Mouse (Mus musculus): ENCODE results near the gene Vopp1. TPM values are rescaled to one million over a fixed set of nuclear protein-coding genes. Genes with fewer than 3 reads are reported as not detected.

Vopp1 gene
- polyA plus RNA-seq, 1 experiment, result 9.4 TPM

DNA sequence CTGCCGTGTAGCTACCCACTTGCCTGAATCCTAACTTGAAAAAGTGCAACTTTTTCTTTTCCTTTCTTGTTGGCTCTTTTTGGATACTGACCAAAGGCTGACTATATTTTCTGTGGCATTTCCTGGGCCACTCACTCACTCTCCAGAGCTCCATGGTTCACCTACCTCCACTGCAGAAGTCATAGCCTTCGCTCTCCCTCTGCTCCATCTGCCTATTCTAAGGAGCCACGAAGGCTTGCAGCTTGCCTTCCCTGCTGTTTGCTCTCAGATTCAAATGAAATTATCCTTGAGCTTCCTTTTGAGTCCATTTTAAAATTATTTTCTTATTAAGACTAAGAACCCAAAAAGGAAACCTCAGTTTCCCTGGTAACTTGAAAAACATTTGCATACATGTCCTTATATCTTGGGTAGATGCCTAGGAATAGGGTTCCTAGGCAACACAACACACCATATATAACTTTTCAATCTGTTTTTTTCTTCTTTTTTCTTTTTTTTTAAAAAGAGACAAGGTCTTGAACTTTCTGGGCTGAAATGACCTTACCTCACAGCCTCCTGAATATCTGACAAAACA lies 28.0 kb downstream of the Vopp1 start:
- no peak for TF ChIP-seq GATA1 (IDR thresholded peaks at IDR 0.05; ENCODE audit: low read length)

DNA sequence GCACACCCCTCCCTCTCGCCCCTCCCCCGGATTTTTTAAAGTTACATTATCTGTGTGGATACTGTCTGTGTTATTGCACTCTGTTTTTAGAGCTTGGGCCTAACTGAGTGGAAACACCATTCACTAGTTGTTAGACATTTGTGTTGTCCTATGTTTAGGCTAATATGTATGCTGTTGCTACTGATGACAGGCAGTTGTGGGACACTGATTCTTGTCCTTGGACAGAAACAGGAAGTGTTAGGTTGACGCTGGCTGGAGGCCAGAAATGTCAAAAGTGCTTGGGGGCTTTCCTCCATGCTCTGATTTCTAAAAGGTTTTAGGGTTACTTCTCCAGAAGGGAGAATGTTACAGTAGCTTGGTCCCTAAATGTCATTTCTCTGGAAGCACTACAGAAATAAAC lies 29.1 kb downstream of the Vopp1 start:
- no peak for TF ChIP-seq GATA1 (IDR thresholded peaks at IDR 0.05; ENCODE audit: low read length)

DNA sequence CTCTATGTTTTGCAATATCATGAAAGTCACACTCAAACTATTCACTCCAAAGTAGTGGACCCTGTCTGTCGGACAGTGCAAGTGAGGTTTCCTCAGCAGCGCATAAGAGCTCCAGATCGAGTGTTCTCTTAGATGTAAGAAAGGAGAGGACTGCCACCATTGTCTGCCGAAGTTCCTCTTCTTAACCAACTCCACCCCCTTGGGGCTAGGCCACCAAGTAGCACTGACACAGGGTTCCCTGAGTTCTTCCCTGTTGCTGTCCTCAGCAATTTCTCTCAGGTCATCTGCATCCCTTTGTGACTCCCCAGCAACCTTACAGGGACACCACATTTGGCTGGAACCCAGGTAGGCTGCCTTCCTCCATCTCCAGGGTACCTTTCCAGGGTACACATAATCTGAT lies 34.4 kb downstream of the Vopp1 start:
- TF ChIP-seq GATA1 (IDR thresholded peaks at IDR 0.05; ENCODE audit: low read length), result no peak

DNA sequence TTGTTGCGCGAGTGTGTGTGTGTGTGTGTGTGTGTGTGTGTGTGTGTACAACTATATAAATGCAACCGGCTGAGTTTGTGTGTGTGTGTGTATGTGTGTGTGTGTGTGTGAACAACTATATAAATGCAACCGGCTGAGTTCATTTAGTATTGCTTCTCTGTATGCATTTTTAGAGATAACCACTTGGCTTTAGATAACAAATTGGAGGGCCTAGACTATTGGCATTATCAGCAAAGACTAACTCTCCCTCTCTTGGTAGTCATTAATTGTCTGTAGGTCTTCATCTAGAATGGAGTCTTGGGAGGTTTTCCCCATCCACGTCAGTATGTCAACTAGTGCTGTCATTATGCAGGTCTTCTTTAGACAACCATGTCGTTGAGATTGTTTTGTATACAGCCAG lies 37.6 kb downstream of the Vopp1 start:
- no peak for TF ChIP-seq GATA1 (IDR thresholded peaks at IDR 0.05; ENCODE audit: low read length)

DNA sequence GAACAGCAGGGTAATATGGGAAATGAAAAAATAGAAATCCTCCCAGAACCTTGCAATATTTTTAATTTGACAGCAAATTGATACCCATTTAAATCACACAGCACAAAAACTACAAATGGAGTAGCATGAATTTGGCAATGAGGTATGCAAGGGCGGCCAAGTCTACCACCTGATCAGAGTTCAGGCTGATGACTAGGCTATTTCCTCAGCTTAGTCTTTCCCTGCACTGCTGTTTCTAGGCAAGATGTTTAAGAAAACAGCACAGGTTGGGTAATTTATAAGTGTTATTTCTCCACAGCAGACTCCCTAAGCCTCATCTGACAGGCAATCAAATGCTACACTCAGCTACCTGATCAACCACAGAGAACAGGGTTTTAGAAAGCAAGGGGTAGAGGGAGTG lies 40.7 kb downstream of the Vopp1 start:
- TF ChIP-seq GATA1 (IDR thresholded peaks at IDR 0.05; ENCODE audit: low read length), result no peak

DNA sequence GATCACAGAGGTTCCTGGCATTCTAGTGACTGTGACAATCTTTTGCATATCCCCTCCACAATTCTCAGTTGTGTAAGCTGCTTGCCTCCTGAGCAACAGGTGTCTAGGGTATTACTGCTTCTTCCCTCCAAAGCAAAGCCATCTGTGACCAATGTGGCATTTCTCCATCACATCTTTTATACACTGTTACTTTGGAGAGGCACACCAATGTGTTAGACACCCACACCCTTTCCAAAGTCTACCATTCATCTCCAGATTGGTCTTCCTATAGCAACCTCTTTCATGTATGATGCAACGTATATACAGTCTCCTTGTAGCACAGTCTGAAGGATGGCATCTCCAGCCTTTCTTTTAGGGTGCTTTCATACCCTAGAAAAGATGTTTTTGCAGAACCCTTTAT lies 42.3 kb downstream of the Vopp1 start:
- no peak for TF ChIP-seq GATA1 (IDR thresholded peaks at IDR 0.05; ENCODE audit: low read length)

DNA sequence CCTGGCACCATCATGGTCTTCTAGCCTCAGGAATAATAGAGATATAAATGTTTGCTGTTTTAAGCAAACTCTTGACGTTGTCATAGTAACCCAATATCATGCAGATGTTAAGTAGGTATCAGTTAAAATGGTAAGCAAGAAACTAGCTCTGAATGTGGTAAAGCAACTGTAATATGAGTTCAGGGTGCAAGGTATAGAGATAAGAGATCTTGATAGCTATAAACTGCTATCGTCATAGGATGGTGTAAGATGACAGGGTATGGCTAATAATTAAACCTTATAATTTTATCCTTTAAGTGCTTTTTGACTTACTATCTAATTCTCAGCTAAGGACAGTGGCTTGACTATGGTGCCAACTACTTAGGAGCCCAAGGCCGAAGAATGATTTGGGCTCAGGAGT lies 44.6 kb downstream of the Vopp1 start:
- TF ChIP-seq GATA1 (IDR thresholded peaks at IDR 0.05; ENCODE audit: low read length), result no peak

DNA sequence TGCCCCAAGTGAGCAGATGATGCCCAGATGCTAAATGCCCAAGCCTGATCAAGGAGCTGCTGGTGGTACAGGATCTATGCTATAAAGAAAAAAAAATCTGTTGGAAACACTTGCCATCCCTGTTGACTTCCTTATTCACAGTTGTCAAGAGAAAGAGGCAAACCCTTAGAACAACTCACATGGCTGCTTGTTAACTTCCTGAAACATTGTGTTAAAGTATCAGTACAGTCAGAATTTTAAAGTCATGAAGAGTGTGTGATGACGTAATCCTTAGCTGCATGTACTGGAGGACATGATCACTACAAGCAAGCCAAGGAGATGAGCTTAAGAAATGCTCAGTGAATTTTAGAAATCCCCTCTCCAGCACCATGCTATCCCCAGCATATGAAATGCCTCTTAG lies 51.2 kb downstream of the Vopp1 start:
- no peak for TF ChIP-seq GATA1 (IDR thresholded peaks at IDR 0.05; ENCODE audit: low read length)

DNA sequence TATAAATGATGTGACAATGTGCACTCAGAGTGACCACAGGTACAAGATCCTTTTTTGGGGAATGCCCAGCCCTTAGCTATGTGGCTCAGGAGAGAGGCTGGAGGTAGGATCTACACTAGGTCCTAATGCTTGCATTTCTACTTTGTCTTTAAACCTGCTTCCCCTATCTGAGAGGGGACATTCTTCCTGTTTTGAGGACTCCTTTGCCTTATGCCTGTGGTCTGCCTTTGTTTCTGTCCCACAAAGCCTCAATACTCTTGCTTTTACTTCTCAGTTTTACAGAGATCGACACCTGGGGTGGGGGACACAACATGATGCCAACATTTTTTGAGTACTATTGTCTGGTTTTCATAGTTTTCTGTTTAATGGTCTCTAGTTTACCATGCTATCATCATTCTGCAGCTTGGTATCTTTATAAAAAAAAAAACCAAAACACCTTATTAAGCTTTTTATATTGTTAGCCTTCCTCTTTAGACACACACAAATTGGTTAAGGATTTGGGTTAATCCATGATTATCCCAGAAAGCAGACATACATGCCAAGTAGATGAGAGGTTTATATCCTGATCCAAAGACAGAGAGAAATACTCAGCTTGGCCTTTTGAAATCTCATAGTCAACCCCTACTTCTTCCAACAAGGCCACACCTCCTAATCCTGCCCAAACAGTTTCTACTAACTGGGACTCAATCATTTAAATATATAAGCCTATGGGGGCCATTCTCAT lies 54.3 kb downstream of the Vopp1 start:
- TF ChIP-seq GATA1 (IDR thresholded peaks at IDR 0.05; ENCODE audit: low read length), result no peak

DNA sequence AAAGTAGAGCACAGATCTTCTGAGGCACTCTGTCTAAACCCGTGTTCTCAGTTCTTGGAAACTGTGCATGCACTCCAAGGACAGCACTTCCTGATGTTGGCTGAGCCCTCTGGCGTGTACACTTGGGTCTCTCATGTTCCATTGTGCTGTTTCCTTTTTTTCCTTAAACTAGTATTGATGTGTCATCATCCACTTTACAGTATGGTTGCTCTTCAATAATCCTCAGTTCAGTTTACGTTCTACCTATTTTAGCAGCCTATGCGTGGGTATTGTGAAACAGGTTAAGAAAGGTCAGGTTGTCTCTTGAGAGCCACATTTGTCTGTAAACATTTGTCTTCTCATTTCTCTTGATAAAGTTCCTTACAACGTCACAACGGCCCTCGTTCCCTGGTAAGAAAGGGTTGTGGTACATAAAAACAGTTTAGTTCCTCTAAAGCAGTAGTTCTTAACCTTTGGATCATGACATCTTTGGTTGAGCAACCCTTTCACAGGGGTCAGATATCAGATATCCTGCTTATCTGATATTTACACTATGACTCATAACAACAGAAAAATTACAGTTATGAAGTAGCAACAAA lies 55.9 kb downstream of the Vopp1 start:
- no peak for TF ChIP-seq GATA1 (IDR thresholded peaks at IDR 0.05; ENCODE audit: low read length)

DNA sequence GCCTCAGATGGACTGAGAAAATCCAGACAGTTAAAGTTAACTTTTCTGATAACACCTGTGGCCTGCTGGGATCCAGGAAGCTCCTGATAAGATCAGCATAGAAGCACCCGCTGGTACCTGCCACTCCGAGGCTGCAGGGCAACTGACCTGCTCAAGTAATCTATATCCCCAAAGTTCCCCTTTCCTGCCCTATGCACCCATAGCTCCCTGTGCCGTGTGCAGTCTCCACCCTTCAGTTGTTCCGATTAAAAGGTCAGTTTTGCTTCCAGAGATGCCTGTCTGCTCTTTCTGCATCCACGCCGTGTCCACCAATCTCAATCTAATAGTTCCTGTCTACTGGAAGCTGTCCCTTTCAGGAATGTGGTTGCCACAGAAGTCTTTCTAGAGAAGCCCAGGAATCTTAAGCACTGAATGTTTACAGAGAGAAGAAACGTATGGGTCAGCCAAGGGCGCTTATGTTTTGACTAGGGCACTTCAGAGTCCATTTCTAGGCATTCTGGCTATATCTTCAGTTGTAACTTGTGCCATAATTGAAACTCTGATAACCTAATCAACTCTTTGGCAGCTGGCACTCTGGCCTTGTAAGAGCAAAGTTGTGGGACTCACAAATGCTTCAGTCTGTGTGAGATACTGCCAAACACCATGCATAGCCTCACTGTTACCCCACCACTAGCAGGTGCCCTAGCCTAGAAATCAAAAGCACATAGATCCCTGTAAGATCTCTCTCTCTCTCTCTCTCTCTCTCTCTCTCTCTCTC lies 57.7 kb downstream of the Vopp1 start:
- no peak for TF ChIP-seq GATA1 (IDR thresholded peaks at IDR 0.05; ENCODE audit: low read length)

DNA sequence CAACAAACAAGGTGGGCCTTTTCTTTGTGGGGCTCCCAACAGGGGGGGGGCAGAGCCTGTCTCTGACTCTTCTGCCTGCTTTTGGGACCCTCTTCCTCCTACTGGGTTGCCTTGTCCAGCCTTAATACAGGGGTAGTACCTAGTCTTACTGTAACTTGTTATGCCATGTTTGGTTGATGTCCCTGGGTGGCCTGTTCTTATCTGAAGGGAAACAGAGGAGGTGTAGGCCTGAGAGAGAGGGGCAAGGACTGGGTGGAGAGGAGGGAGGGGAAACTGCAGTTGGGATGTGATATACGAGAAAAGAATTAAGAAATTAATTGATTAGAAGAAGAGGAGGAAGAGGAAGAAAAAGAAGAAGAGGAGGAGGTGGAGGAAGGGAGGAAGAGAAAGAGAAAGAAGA lies 58.7 kb downstream of the Vopp1 start:
- TF ChIP-seq GATA1 (IDR thresholded peaks at IDR 0.05; ENCODE audit: low read length), result no peak

DNA sequence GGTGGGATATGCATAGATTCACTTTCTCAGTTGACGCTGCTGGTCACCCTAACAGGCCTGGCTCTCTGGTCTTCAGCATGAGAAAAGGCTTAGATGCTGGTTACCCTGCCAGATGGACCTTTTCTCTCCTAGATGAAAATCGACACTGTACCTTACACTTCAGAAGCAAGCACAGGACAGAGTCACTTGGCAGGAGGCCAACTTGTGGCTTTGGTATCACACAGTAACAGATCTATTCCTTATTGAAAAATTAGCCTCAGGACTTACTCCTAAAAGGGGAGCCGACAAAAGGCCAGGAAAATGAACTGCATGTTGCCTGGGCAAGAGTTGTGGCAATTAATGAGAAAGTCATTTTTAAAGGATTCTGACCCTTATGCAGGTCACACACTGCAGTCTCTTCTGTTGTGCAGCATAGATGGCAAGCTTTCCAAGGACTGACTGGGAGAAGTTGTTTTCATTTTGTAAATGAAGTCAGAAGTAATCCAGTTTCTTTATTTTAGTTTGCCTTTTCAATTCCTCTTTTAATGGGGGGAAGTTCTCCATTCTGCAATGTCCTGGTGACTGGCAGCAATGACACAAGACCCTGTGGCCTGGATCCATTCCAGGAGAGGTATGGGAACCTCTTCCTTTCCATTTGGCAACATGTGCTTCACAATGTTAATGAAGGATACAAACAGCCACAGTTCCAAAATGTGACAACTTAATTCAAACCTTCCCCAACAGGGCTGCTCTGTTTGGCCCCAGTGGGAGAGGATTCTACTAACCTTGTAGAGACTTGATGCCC lies 59.7 kb downstream of the Vopp1 start:
- no peak for TF ChIP-seq GATA1 (IDR thresholded peaks at IDR 0.05; ENCODE audit: low read length)

DNA sequence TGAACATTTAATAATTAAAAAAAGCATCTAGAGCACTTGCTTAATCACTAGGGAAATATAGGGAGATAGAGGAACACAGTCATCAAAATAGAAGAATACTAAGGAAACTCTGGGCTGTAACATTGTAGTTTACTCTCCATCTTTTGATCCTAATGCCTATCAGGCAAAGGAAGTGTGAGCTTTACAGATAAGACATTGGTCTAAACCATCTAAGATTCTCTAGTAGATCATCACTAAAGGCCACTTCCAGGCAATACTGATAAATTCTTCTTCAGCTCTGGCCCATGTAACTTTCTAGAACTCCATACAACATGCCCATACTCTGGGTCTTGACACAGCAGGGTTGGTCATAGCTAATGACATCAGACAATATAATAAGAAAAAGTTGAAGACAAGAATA lies 61.9 kb downstream of the Vopp1 start:
- TF ChIP-seq GATA1 (IDR thresholded peaks at IDR 0.05; ENCODE audit: low read length), result peak; percentile 65

DNA sequence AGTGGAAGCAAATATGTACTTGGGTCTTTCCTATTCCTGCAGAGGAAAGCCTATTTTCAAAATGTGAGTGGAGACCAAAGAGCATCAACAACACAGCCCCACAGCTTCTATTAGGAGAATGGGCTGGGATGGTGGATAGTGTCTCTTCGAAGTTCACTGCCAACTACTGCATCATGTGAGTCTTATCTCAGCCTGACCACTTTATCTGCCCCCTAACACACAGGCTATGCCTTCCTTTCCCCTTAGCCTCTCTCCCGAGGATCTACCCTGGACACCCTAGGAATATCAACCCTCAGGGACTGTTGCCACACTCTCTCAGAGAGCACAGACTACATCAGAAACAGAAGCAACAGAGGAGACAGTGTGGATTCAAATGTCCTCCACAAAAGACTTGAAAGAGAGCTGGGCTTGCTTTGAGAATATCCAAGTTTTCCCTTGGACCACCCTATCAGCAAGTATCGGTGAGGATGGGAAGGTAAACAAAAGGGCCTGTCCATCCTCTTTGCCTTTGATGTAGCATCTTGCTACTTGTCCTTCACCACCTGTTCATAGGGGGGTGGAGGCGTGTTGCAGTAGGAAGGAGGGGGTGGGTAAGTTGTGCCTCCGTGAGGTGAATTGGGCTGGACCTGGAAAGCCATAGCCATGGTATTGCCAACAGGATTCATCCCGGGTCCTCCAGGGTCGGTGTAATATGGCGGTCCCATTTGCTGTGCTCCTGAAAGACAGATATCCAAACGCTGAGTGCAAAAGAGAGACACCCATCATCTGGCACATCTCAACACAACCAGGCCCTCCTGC lies 70.8 kb downstream of the Vopp1 start:
- TF ChIP-seq GATA1 (IDR thresholded peaks at IDR 0.05; ENCODE audit: low read length), result no peak
